Mouse (Mus musculus) stomach, embryonic 16.5 days (tissue): ENCODE results near the gene Rap1b. TPM values are rescaled to one million over a fixed set of nuclear protein-coding genes. Genes with fewer than 3 reads are reported as not detected.

Experiments
- ATAC-seq: fragments of 200-750 bp; cut with Nextera tagmentation; 2 replicates; pipeline ENCODE4 v1.8.0; 2017; ENCODE audit warnings: moderate number of reproducible peaks, moderate TSS enrichment; ENCODE audit not compliant: insufficient read depth, low FRiP score
- H3K27ac ChIP-seq: fragments of 300-500 bp; sonication (generic); 2 replicates; pipeline ENCODE4 v1.5.1; 2014; ENCODE audit warnings: low read length
- H3K27me3 ChIP-seq: fragments of 300-500 bp; sonication (generic); 2 replicates; pipeline ENCODE4 v1.6.1; 2014; ENCODE audit warnings: low read length, control low read depth, mixed read lengths; ENCODE audit not compliant: control insufficient read depth, insufficient read depth
- H3K36me3 ChIP-seq: fragments of 300-500 bp; sonication (generic); 2 replicates; pipeline ENCODE4 v1.6.1; 2014; ENCODE audit warnings: low read length; ENCODE audit not compliant: control insufficient read depth, insufficient read depth
- H3K4me1 ChIP-seq: fragments of 300-500 bp; sonication (generic); 2 replicates; pipeline ENCODE4 v1.6.1; 2014; ENCODE audit warnings: low read length, control low read depth, mixed read lengths; ENCODE audit not compliant: control insufficient read depth, insufficient read depth
- H3K4me2 ChIP-seq: fragments of 300-500 bp; sonication (generic); 2 replicates; pipeline ENCODE4 v1.6.1; 2014; ENCODE audit warnings: low read depth, low read length, mixed read lengths
- H3K4me3 ChIP-seq: fragments of 300-500 bp; sonication (generic); replicated peaks from 2 replicates; pipeline ENCODE4 v1.5.1; 2014; ENCODE audit warnings: mild to moderate bottlenecking, low read length
- H3K9ac ChIP-seq: fragments of 300-500 bp; sonication (generic); 2 replicates; pipeline ENCODE4 v1.6.1; 2014; ENCODE audit warnings: low read length
- H3K9me3 ChIP-seq: fragments of 300-500 bp; sonication (generic); replicated peaks from 2 replicates; pipeline ENCODE4 v1.6.1; 2016; ENCODE audit warnings: low read length, control low read depth; ENCODE audit not compliant: control insufficient read depth
- WGBS: fragments of 180-500 bp; shearing (Covaris S2); extraction: QIAGEN DNeasy Blood & Tissue Kit; methylation state at CpG from one replicate; pipeline ENCODE4 v1.1.7; 2014; 5-methylcytosine and 5-hydroxymethylcytosine counted together
- polyA plus RNA-seq: library from polyadenylated mRNA; unstranded; fragments of >200 nt; fragmentation: Nextera tagmentation; extraction: Ambion mirVana; gene quantifications from 2 replicates; pipeline ENCODE4 v1.2.1, GENCODE M21; 2015

The Rap1b gene
- polyA plus RNA-seq, 1 experiment from 2014 or later, result 176 TPM

GRCm38 (mm10) chr10:117766896-117767160 lies 79.0 kb downstream of the Rap1b start:
- ATAC-seq, result no peak
- Histone ChIP-seq H3K4me3 (no peak overlapping the region), H3K4me2 (no peak overlapping the region), H3K9ac (no peak overlapping the region), H3K4me1 (no peaks in the 10 kb centered on the region), H3K27ac (no peak overlapping the region), H3K9me3 (no peaks in the 10 kb centered on the region), H3K27me3 (no peaks in the 10 kb centered on the region), H3K36me3 (peaks cover 18% of the 10 kb centered on the region)
- WGBS, result 93% methylated on average over 5 of the region's 5 CpGs

- H3K4me2 ChIP-seq, result no peak overlapping the region
These were observed 79.5 kb downstream of the Rap1b start for GRCm38 (mm10) chr10:117766111-117766895.

GRCm38 (mm10) chr10:117765116-117765894 lies 80.5 kb downstream of the Rap1b start:
- Histone ChIP-seq H3K9me3 (no peaks in the 10 kb centered on the region), H3K36me3 (peaks cover 33% of the 10 kb centered on the region)
- 92% methylated on average over 11 of the region's 11 CpGs for WGBS

More at GRCm38 (mm10) chr10:117766111-117766895, 79.5 kb downstream of the Rap1b start:
- 88% methylated on average over 16 of the region's 16 CpGs for WGBS
- H3K36me3 ChIP-seq, result peaks cover 24% of the 10 kb centered on the region
- H3K9ac ChIP-seq, result no peak overlapping the region
- H3K4me1 ChIP-seq, result no peaks in the 10 kb centered on the region
- no peak overlapping the region for H3K27ac ChIP-seq
- no peak for ATAC-seq
- no peaks in the 10 kb centered on the region for H3K9me3 ChIP-seq
- H3K4me3 ChIP-seq, result no peak overlapping the region
- H3K27me3 ChIP-seq, result no peaks in the 10 kb centered on the region

GRCm38 (mm10) chr10:117764598-117764997 lies 81.2 kb downstream of the Rap1b start:
- H3K4me1 ChIP-seq, result no peaks in the 10 kb centered on the region
- no peaks in the 10 kb centered on the region for H3K27me3 ChIP-seq
- no peak overlapping the region for H3K4me2 ChIP-seq
- H3K27ac ChIP-seq, result no peak overlapping the region
- 84% methylated on average over 6 of the region's 6 CpGs for WGBS
- no peak for ATAC-seq
- H3K36me3 ChIP-seq, result peaks cover 33% of the 10 kb centered on the region
- no peak overlapping the region for H3K4me3 ChIP-seq
- H3K9me3 ChIP-seq, result no peaks in the 10 kb centered on the region
- no peak overlapping the region for H3K9ac ChIP-seq

More at GRCm38 (mm10) chr10:117765116-117765894, 80.5 kb downstream of the Rap1b start:
- H3K4me2 ChIP-seq, result no peak overlapping the region
- H3K9ac ChIP-seq, result no peak overlapping the region
- no peaks in the 10 kb centered on the region for H3K27me3 ChIP-seq
- no peaks in the 10 kb centered on the region for H3K4me1 ChIP-seq
- H3K4me3 ChIP-seq, result no peak overlapping the region
- H3K27ac ChIP-seq, result no peak overlapping the region
- ATAC-seq, result no peak

Other genes starting within 250 kb of the Rap1b start
- 74.0 and 88.1 TPM in 2 replicates for gene Cpm, start 216.5 kb downstream of the Rap1b start, polyA plus RNA-seq
- 39.5 and 39.9 TPM in 2 replicates for gene Mdm2, start 135.3 kb downstream of the Rap1b start, polyA plus RNA-seq
- 14.2 and 15.1 TPM in 2 replicates for gene Slc35e3, start 99.7 kb downstream of the Rap1b start, polyA plus RNA-seq
- 49.8 and 51.5 TPM in 2 replicates for gene Nup107, start 53.3 kb downstream of the Rap1b start, polyA plus RNA-seq